ENCODE assay signal across 19 mouse cellular contexts in the genomic region with DNA sequence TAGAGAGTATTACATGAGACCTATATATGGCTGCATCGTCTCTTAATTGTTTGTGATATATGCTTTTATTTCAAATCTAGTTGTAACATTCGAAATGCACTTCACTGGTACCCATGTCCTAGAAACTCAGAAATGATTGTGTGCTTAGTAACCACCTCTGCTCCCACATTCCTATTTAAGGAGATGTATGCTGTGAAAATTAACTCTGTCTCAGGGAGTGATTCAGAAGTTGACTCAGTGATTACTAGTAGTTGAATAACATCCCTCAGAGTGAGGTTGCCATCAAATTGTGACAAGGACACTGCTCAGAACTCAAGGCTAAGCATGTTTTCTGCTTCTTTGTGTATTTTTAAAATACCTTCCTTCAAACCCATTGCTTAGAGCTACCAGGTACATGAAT.
"Had no signal": no experiment of that assay in that cellular context is flagged by ENCODE, and none has a peak within 500 bp of the region (broad histone marks: within the 10 kb centered on the region; RNA-seq: fewer than 3 reads in every experiment).

No protein-coding gene starts in this region.

- H3K36me3 ChIP-seq: limb, embryonic 12.5 days; limb, embryonic 15.5 days; lung, embryonic 15.5 days; midbrain, embryonic 12.5 days; midbrain, embryonic 15.5 days; neural tube, embryonic 13.5 days had no signal

- H3K4me2 ChIP-seq: limb, embryonic 12.5 days; limb, embryonic 15.5 days; liver, embryonic 11.5 days; lung, embryonic 15.5 days; midbrain, embryonic 12.5 days; midbrain, embryonic 15.5 days; neural tube, embryonic 13.5 days had no signal

- H3K9me3 ChIP-seq: limb, embryonic 12.5 days; limb, embryonic 15.5 days; lung, embryonic 15.5 days; megakaryocyte, embryonic 14.5 days; midbrain, embryonic 12.5 days; midbrain, embryonic 15.5 days; neural tube, embryonic 13.5 days had no signal

- H3K4me3 ChIP-seq: limb, embryonic 12.5 days; limb, embryonic 15.5 days; lung, embryonic 15.5 days; megakaryocyte, embryonic 14.5 days; midbrain, embryonic 12.5 days; midbrain, embryonic 15.5 days; neural tube, embryonic 13.5 days had no signal

- DNase-seq: kidney, postnatal 10 days; kidney, postnatal 36 days; left cerebral cortex, postnatal 4 days; lung, adult 18-20 months; lung, postnatal 10 days; lung, postnatal 36 days; retina, postnatal 1 day; thymus, adult 2 months; thymus, postnatal 14 days; thymus, postnatal 4 days had no signal

- ATAC-seq: midbrain, embryonic 15.5 days had no signal

- H3K9ac ChIP-seq: limb, embryonic 12.5 days; limb, embryonic 15.5 days; liver, embryonic 14.5 days; lung, embryonic 15.5 days; midbrain, embryonic 12.5 days; midbrain, embryonic 15.5 days; neural tube, embryonic 13.5 days had no signal

- H3K4me1 ChIP-seq: limb, embryonic 12.5 days; limb, embryonic 15.5 days; lung, embryonic 15.5 days; megakaryocyte, embryonic 14.5 days; midbrain, embryonic 12.5 days; midbrain, embryonic 15.5 days; neural tube, embryonic 13.5 days had no signal

- H3K27me3 ChIP-seq: limb, embryonic 12.5 days; limb, embryonic 15.5 days; lung, embryonic 15.5 days; megakaryocyte, embryonic 14.5 days; midbrain, embryonic 12.5 days; midbrain, embryonic 15.5 days; neural tube, embryonic 13.5 days had no signal

- H3K27ac ChIP-seq: limb, embryonic 12.5 days; limb, embryonic 15.5 days; liver, embryonic 14.5 days; lung, embryonic 15.5 days; midbrain, embryonic 12.5 days; midbrain, embryonic 15.5 days; neural tube, embryonic 13.5 days had no signal
